Mouse (Mus musculus) bone marrow macrophage, adult 2 months (primary cell): ENCODE results near the gene Rftn1.

Experiments
- CTCF ChIP-seq: IDR thresholded peaks from 2 replicates; pipeline ENCODE4 v1.5.1; 2012; ENCODE audit warnings: low read depth, mild to moderate bottlenecking, low read length, moderate library complexity
- POLR2A ChIP-seq: IDR thresholded peaks from 2 replicates; pipeline ENCODE4 v1.6.1; 2012; ENCODE audit warnings: mild to moderate bottlenecking, low read depth, low read length, borderline replicate concordance

DNA sequence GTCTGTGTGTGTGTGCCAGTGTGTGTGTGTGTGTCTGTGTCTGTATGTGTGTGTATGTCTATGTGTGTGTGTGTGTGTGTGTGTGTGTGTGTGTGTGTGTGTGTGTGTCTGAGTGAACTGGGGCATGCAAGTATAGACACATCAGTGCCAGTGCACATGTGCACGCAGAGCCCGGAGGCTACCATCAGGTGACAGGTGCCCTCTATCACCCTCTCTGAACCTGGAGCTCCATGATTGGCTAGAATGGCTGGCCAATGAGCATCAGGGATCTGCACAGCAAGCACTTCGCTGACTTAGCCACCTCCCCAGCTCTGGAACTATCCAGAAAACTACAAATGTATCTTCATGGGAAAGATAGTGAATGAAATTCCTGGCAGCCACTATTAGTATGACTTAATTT is 16.7 kb downstream of the Rftn1 start:
- TF ChIP-seq POLR2A (no peak), CTCF (no peak)
